Mouse (Mus musculus): ENCODE measurements around the gene Gm5244. TPM values are rescaled to one million over a fixed set of nuclear protein-coding genes. Genes with fewer than 3 reads are reported as not detected.
A peak's percentile ranks its signal among the peaks of the same experiment; 100 is the strongest.

Gm5244 gene
- not detected in 2 replicates for polyA plus RNA-seq (2016; fragmentation: Nextera tagmentation; extraction: Ambion mirVana)

GRCm38 (mm10) chr19:12846382-12846781 is at the start of gene Gm5244:
Gene Gm5244 (plus strand): TSS chr19:12846682.
- ATAC-seq (ENCODE audit: low FRiP score, low read depth) = no peak
- H3K4me3 ChIP-seq = no peak within 1 kb of the TSS
- H3K4me1 ChIP-seq = no peaks in the 10 kb centered on the region
- no peaks in the 10 kb centered on the region for H3K27me3 ChIP-seq (replicated peaks)
- no peak within 1 kb of the TSS for H3K9ac ChIP-seq
- no peaks in the 10 kb centered on the region for H3K36me3 ChIP-seq
- no peaks in the 10 kb centered on the region for H3K9me3 ChIP-seq
- no peak within 1 kb of the TSS for H3K4me2 ChIP-seq (replicated peaks)
- no peak within 1 kb of the TSS for H3K27ac ChIP-seq

- H3K9me3 ChIP-seq = no peaks in the 10 kb centered on the region
- no peak for ATAC-seq (ENCODE audit: low FRiP score, low read depth)
- H3K4me2 ChIP-seq (replicated peaks) = peak overlapping the region; percentile 62
- no peaks in the 10 kb centered on the region for H3K27me3 ChIP-seq (replicated peaks)
- no peaks in the 10 kb centered on the region for H3K36me3 ChIP-seq
- H3K9ac ChIP-seq = peak overlapping the region; percentile 98; the same call in 1 of the 2 replicates
- peak overlapping the region; percentile 92 for H3K4me3 ChIP-seq
- 0 out of 2 replicates have a peak overlapping the region, but pooled peaks have one; percentile 79 for H3K27ac ChIP-seq
- 2% methylated on average over 7 of the region's 7 CpGs for WGBS
- H3K4me1 ChIP-seq = peaks cover 6% of the 10 kb centered on the region
Measured at GRCm38 (mm10) chr19:12797071-12797470, 49.4 kb upstream of the Gm5244 start.

GRCm38 (mm10) chr19:12798404-12798803 is 48.1 kb upstream of the Gm5244 start:
- H3K9me3 ChIP-seq = no peaks in the 10 kb centered on the region
- H3K4me2 ChIP-seq (replicated peaks) = no peak overlapping the region
- 83% methylated on average over 4 of the region's 4 CpGs for WGBS
- no peak overlapping the region for H3K9ac ChIP-seq
- H3K27me3 ChIP-seq (replicated peaks) = no peaks in the 10 kb centered on the region
- no peak for ATAC-seq (ENCODE audit: low FRiP score, low read depth)
- no peaks in the 10 kb centered on the region for H3K36me3 ChIP-seq
- no peak overlapping the region for H3K4me3 ChIP-seq
- no peaks in the 10 kb centered on the region; the same call in 1 of the 2 replicates for H3K4me1 ChIP-seq
- no peak overlapping the region for H3K27ac ChIP-seq

DNA sequence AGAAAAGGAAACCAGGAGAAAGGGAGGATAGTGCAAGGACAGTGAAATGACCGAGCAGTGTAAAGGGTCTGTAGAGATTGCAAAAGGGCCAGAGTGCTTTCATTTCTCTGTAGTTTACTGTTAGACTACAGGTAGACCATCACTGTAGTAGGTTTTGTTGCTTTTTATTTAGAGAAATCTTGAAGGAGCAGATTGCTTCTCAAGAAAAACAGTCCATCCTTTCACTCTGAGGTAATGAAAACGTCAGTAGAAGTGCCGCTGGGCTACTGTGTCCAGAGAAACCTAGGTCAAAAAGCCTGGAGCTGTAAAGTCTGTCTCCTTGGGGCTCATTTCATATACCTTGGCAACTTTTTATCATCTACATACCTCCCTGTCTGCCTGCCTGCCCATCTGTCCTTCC is 47.4 kb upstream of the Gm5244 start:
- H3K4me1 ChIP-seq = no peaks in the 10 kb centered on the region
- no peak for ATAC-seq (ENCODE audit: low FRiP score, low read depth)

DNA sequence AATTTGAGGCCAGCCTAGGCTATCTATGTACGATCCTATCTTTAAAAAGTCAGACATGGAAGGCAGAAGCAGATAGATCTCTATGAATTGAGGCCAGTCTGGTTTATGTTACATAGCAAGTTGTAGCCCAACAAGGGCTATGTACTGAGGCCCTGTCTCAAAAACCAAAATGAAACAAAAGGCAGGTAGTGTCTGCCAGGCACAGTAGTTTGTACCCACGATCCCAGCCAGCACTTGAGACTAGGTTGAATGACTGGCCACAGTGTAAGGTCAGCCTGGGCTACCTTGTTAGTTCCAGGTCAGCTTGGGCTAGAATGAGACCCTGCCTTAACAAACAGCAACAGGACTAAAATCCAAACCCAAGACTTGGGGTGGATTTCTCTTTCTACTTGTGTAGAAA is 45.9 kb upstream of the Gm5244 start:
- H3K4me2 ChIP-seq (replicated peaks) = no peak overlapping the region
- no peaks in the 10 kb centered on the region for H3K36me3 ChIP-seq
- H3K27ac ChIP-seq = no peak overlapping the region
- no peaks in the 10 kb centered on the region for H3K27me3 ChIP-seq (replicated peaks)
- no peak overlapping the region for H3K9ac ChIP-seq
- 80% methylated on average over 2 of the region's 2 CpGs for WGBS
- no peaks in the 10 kb centered on the region for H3K9me3 ChIP-seq
- no peaks in the 10 kb centered on the region for H3K4me1 ChIP-seq
- no peak overlapping the region for H3K4me3 ChIP-seq
- no peak for ATAC-seq (ENCODE audit: low FRiP score, low read depth)

More for the DNA sequence above, 47.4 kb upstream of the Gm5244 start:
- Histone ChIP-seq H3K27ac (no peak overlapping the region), H3K9me3 (no peaks in the 10 kb centered on the region), H3K27me3 (replicated peaks) (no peaks in the 10 kb centered on the region), H3K36me3 (no peaks in the 10 kb centered on the region), H3K9ac (no peak overlapping the region), H3K4me2 (replicated peaks) (no peak overlapping the region), H3K4me3 (no peak overlapping the region)
- WGBS = 94% methylated on average over 3 of the region's 3 CpGs

DNA sequence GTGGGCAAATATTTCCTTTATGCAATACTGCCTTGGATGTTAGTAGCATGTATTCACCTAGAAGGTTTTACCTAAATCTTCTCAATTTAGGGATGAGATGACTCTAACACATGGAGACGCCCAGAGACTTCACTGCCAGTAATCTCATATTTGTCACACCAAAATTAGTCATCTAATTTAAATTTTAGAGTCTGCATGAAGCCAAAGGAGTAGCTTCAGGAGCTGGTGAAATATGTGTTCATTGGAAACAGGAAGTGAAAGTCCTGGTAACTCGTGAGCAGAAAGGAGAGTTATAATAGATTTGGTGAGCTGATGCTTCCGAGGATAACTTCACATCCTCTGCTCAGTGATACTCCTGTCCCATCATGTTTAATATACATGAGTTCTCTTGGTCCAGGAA is 45.4 kb upstream of the Gm5244 start:
- H3K4me3 ChIP-seq = no peak overlapping the region
- 79% methylated on average over 3 of the region's 3 CpGs for WGBS

DNA sequence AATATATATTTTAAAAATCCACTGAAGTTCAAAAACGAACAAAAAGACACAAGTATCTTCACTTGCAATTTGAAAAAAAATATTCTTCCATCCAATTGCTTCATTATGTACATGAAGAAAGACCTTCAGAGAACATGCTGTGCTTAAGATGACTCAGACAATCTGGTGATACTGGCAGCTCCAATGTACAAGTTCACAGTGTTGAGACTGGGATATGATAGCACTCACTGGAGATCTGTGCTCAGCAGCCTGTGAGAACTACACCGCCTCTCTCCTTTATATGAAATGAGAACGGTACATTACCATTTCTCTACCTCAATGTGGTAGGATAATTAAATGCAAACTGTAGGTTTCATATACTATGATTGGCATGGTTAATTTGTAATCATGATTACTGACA is 43.7 kb upstream of the Gm5244 start:
- H3K4me2 ChIP-seq (replicated peaks) = no peak overlapping the region
- H3K9me3 ChIP-seq = no peaks in the 10 kb centered on the region
- ATAC-seq (ENCODE audit: low FRiP score, low read depth) = no peak
- WGBS = 83% methylated on average over 3 of the region's 3 CpGs
- no peaks in the 10 kb centered on the region for H3K27me3 ChIP-seq (replicated peaks)
- H3K4me3 ChIP-seq = no peak overlapping the region
- no peaks in the 10 kb centered on the region for H3K4me1 ChIP-seq
- H3K9ac ChIP-seq = no peak overlapping the region
- no peak overlapping the region for H3K27ac ChIP-seq
- no peaks in the 10 kb centered on the region for H3K36me3 ChIP-seq

More for the DNA sequence above, 45.4 kb upstream of the Gm5244 start:
- Histone ChIP-seq H3K36me3 (no peaks in the 10 kb centered on the region), H3K9me3 (no peaks in the 10 kb centered on the region), H3K4me1 (no peaks in the 10 kb centered on the region), H3K27ac (no peak overlapping the region), H3K27me3 (replicated peaks) (no peaks in the 10 kb centered on the region), H3K9ac (no peak overlapping the region), H3K4me2 (replicated peaks) (no peak overlapping the region)
- no peak for ATAC-seq (ENCODE audit: low FRiP score, low read depth)

DNA sequence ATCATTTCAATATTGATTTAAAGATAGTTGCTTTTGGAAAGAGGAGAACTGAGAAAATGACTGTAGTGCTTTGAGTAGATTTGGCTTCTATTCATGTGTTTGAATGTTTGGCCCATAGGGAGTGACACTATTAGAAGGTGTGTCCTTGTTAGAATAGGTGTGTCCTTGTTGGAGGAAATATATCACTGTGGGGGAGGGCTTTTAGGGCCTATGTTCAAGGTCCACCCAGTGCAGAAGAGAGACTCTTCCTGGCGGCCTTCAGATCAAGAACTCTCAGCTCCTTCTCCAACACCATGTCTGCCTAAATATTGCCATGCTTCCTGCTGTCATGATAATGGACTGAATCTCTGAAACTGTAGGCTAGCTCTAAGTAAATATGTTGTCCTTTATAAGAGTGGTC is 42.2 kb upstream of the Gm5244 start:
- Histone ChIP-seq H3K9ac (no peak overlapping the region), H3K4me1 (no peaks in the 10 kb centered on the region), H3K4me2 (replicated peaks) (no peak overlapping the region), H3K4me3 (no peak overlapping the region), H3K27ac (no peak overlapping the region), H3K9me3 (no peaks in the 10 kb centered on the region), H3K27me3 (replicated peaks) (no peaks in the 10 kb centered on the region), H3K36me3 (no peaks in the 10 kb centered on the region)
- 81% methylated on average over 1 of the region's 1 CpGs for WGBS
- no peak for ATAC-seq (ENCODE audit: low FRiP score, low read depth)

GRCm38 (mm10) chr19:12805730-12806129 is 40.8 kb upstream of the Gm5244 start:
- 85% methylated on average over 3 of the region's 3 CpGs for whole genome bisulfite sequencing
- Histone ChIP-seq H3K27me3 (replicated peaks) (no peaks in the 10 kb centered on the region), H3K9me3 (no peaks in the 10 kb centered on the region), H3K9ac (no peak overlapping the region), H3K4me2 (replicated peaks) (no peak overlapping the region), H3K4me1 (no peaks in the 10 kb centered on the region), H3K27ac (no peak overlapping the region), H3K4me3 (no peak overlapping the region), H3K36me3 (no peaks in the 10 kb centered on the region)
- no peak for ATAC-seq (ENCODE audit: low FRiP score, low read depth)

- H3K9ac ChIP-seq = no peak overlapping the region
- H3K9me3 ChIP-seq = no peaks in the 10 kb centered on the region
- ATAC-seq (ENCODE audit: low FRiP score, low read depth) = no peak
- no peak overlapping the region for H3K4me3 ChIP-seq
- H3K27me3 ChIP-seq (replicated peaks) = no peaks in the 10 kb centered on the region
- H3K27ac ChIP-seq = no peak overlapping the region
- 83% methylated on average over 2 of the region's 2 CpGs for WGBS
- no peaks in the 10 kb centered on the region for H3K4me1 ChIP-seq
- no peak overlapping the region for H3K4me2 ChIP-seq (replicated peaks)
- H3K36me3 ChIP-seq = no peaks in the 10 kb centered on the region
Measured at GRCm38 (mm10) chr19:12806214-12806613, 40.3 kb upstream of the Gm5244 start.

- H3K4me1 ChIP-seq = no peaks in the 10 kb centered on the region
- WGBS = 67% methylated on average over 1 of the region's 1 CpGs
- ATAC-seq (ENCODE audit: low FRiP score, low read depth) = no peak
- H3K36me3 ChIP-seq = no peaks in the 10 kb centered on the region
- H3K4me2 ChIP-seq (replicated peaks) = no peak overlapping the region
- H3K9me3 ChIP-seq = no peaks in the 10 kb centered on the region
- no peak overlapping the region for H3K27ac ChIP-seq
- no peak overlapping the region for H3K9ac ChIP-seq
- H3K27me3 ChIP-seq (replicated peaks) = no peaks in the 10 kb centered on the region
- H3K4me3 ChIP-seq = no peak overlapping the region
Measured at GRCm38 (mm10) chr19:12812644-12813364, 33.7 kb upstream of the Gm5244 start.

- 78% methylated on average over 1 of the region's 1 CpGs for WGBS
- no peak overlapping the region for H3K4me3 ChIP-seq
- H3K4me1 ChIP-seq = no peaks in the 10 kb centered on the region
- H3K9me3 ChIP-seq = no peaks in the 10 kb centered on the region
- no peak overlapping the region for H3K4me2 ChIP-seq (replicated peaks)
- no peak overlapping the region for H3K9ac ChIP-seq
- ATAC-seq (ENCODE audit: low FRiP score, low read depth) = no peak
- H3K36me3 ChIP-seq = no peaks in the 10 kb centered on the region
- H3K27ac ChIP-seq = no peak overlapping the region
- H3K27me3 ChIP-seq (replicated peaks) = no peaks in the 10 kb centered on the region
Measured at GRCm38 (mm10) chr19:12813883-12814282, 32.6 kb upstream of the Gm5244 start.

GRCm38 (mm10) chr19:12818507-12818906 is 28.0 kb upstream of the Gm5244 start:
- ATAC-seq (ENCODE audit: low FRiP score, low read depth) = no peak
- no peak overlapping the region for H3K9ac ChIP-seq
- H3K27me3 ChIP-seq (replicated peaks) = no peaks in the 10 kb centered on the region
- no peaks in the 10 kb centered on the region for H3K9me3 ChIP-seq
- no peak overlapping the region for H3K4me3 ChIP-seq
- H3K27ac ChIP-seq = no peak overlapping the region
- H3K36me3 ChIP-seq = no peaks in the 10 kb centered on the region
- no peak overlapping the region for H3K4me2 ChIP-seq (replicated peaks)
- WGBS = 88% methylated on average over 1 of the region's 1 CpGs
- H3K4me1 ChIP-seq = no peaks in the 10 kb centered on the region

All from neural tube, embryonic 12.5 days (tissue).